Mouse (Mus musculus) CD8-positive naive resting alpha-beta T cell, adult 57 days (primary cell): ENCODE data around the gene Zw10. TPM values are rescaled to one million over a fixed set of nuclear protein-coding genes. Genes with fewer than 3 reads are reported as not detected.

Experiments used
- total RNA-seq: library from RNA; stranded (reverse); gene quantifications from one replicate; pipeline ENCODE4 v1.2.4, GENCODE M21; 2023

Gene Zw10
- 38.7 TPM for total RNA-seq

GRCm38 (mm10) chr9:49055333-49056205 lies at the start of gene Zw10:
Gene Zw10 (plus strand): TSS chr9:49055613.

DNA sequence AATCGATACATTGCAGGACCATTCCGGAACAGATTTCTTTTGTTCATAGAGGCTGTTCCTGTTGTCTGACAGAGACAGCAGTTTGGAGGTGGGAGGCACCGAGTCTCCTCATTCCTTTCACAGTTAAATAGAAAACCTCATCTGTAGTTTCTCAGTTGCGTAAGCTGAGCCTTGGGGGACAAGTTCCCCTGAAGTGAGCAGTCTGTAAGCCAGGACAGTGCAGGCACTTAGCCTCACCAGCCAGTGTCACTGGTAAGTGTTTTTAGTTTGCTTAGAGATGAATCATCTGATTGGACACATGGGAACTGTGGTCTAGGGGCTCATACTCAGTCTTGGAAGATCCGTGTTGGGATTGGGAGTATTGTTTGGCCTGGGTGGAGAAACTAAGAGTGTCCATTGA lies 25.7 kb downstream of the Zw10 start, which contains the start of gene Tmprss5:
Gene Tmprss5, plus strand, starts transcription at position 154 of the 400 bp plus-strand sequence.

Other genes with a start within 250 kb of the Zw10 start
- 0.43 TPM for gene Zbtb16, start 219.4 kb upstream of the Zw10 start, total RNA-seq
- gene Htr3a, start 144.5 kb upstream of the Zw10 start, total RNA-seq, result not detected
- gene Htr3b, start 90.6 kb upstream of the Zw10 start, total RNA-seq, result not detected
- gene Usp28, start 70.2 kb upstream of the Zw10 start, total RNA-seq, result 211 TPM
- gene Tmprss5, start 25.6 kb downstream of the Zw10 start, total RNA-seq, result not detected
- not detected for gene Gm4894, start 194.9 kb downstream of the Zw10 start, total RNA-seq